Mouse (Mus musculus) liver, embryonic 14.5 days (tissue): Measurements from ENCODE around the gene Frmpd2. TPM values are rescaled to one million over a fixed set of nuclear protein-coding genes. Genes with fewer than 3 reads are reported as not detected.
"Not testable (repeated sequence)": the region's sequence is repeated elsewhere in the genome, so short reads cannot be mapped to it uniquely, and the experiment has no call there.

Source experiments
- ATAC-seq: fragments of 200-750 bp; cut with Nextera tagmentation; 2 replicates; pipeline ENCODE4 v1.8.0; 2017; ENCODE audit warnings: moderate number of reproducible peaks, mild to moderate bottlenecking, moderate library complexity; ENCODE audit not compliant: insufficient read depth
- DNase-seq, 3 experiments: peaks; one replicate each; pipeline ENCODE4 v3.0.0-alpha.2; 2012 to 2013; ENCODE audit warnings: low read depth in 3 of 3, low spot score in 3 of 3
- H3K27ac ChIP-seq: fragments of 300-500 bp; sonication (generic); 2 replicates; pipeline ENCODE4 v1.5.1; 2014; ENCODE audit warnings: moderate library complexity, mild to moderate bottlenecking, control low read depth, inconsistent platforms
- H3K27me3 ChIP-seq: fragments of 300-500 bp; sonication (generic); 2 replicates; pipeline ENCODE4 v1.6.1; 2014; ENCODE audit warnings: mild to moderate bottlenecking, low read length, moderate library complexity; ENCODE audit not compliant: control insufficient read depth, insufficient read depth
- H3K36me3 ChIP-seq: fragments of 300-500 bp; sonication (generic); replicated peaks from 2 replicates; pipeline ENCODE4 v1.6.1; 2014; ENCODE audit warnings: low read depth; ENCODE audit not compliant: control insufficient read depth, insufficient read depth
- H3K4me1 ChIP-seq, 2 experiments: fragments of 200-500 bp in 1 of 2; fragments of 300-500 bp in 1 of 2; sonication (generic) in 1 of 2; replicated peaks; 2 replicates each; pipeline ENCODE4 v1.6.1; 2012 to 2014; ENCODE audit warnings: antibody characterized with exemption in 1 of 2, inconsistent platforms in 1 of 2, low read length in 1 of 2; ENCODE audit not compliant: control insufficient read depth in 2 of 2, insufficient read depth in 2 of 2
- H3K4me2 ChIP-seq: fragments of 300-500 bp; sonication (generic); 2 replicates; pipeline ENCODE4 v1.6.1; 2014; ENCODE audit warnings: low read depth, mild to moderate bottlenecking, control low read depth, moderate library complexity
- H3K4me3 ChIP-seq, 2 experiments: fragments of 200-500 bp in 1 of 2; fragments of 300-500 bp in 1 of 2; sonication (generic) in 1 of 2; 2 replicates each; pipeline ENCODE4 v1.5.1; 2012 to 2014; ENCODE audit warnings: low read depth in 2 of 2, low read length in 2 of 2, mild to moderate bottlenecking in 2 of 2, control low read depth in 1 of 2, inconsistent platforms in 1 of 2, moderate library complexity in 1 of 2; ENCODE audit not compliant: insufficient read depth in 1 of 2
- H3K9ac ChIP-seq: fragments of 300-500 bp; sonication (generic); replicated peaks from 2 replicates; pipeline ENCODE4 v1.6.1; 2014; ENCODE audit warnings: mild to moderate bottlenecking, control low read depth, moderate library complexity
- H3K9me3 ChIP-seq: fragments of 300-500 bp; sonication (generic); 2 replicates; pipeline ENCODE4 v1.6.1; 2016; ENCODE audit warnings: low read length, mixed read lengths; ENCODE audit not compliant: control insufficient read depth
- CTCF ChIP-seq: IDR thresholded peaks from 2 replicates; pipeline ENCODE4 v1.5.1; 2016; ENCODE audit warnings: antibody characterized with exemption, low read depth, control low read depth
- EP300 ChIP-seq: IDR thresholded peaks from 2 replicates; pipeline ENCODE4 v1.6.1; 2016; ENCODE audit warnings: antibody characterized with exemption, low read depth
- WGBS: fragments of 180-500 bp; shearing (Covaris S2); extraction: QIAGEN DNeasy Blood & Tissue Kit; methylation state at CpG from one replicate; pipeline ENCODE4 v1.1.7; 2014; ENCODE audit not compliant: insufficient replicate concordance; 5-methylcytosine and 5-hydroxymethylcytosine counted together
- polyA plus RNA-seq, 2 experiments: library from polyadenylated mRNA; depleted of rRNA in 1 of 2; stranded (reverse) in 1 of 2; unstranded in 1 of 2; fragments of >200 nt; fragmentation: Nextera tagmentation in 1 of 2; extraction: Ambion mirVana in 1 of 2; gene quantifications; 2 replicates each; pipeline versions ENCODE4 v1.2.1 to v1.2.3; 2012 to 2014

Gene Frmpd2
- polyA plus RNA-seq (2012; rRNA removed) = not detected in 2 replicates
- not detected in 2 replicates for polyA plus RNA-seq (2014; fragmentation: Nextera tagmentation; extraction: Ambion mirVana)

DNA sequence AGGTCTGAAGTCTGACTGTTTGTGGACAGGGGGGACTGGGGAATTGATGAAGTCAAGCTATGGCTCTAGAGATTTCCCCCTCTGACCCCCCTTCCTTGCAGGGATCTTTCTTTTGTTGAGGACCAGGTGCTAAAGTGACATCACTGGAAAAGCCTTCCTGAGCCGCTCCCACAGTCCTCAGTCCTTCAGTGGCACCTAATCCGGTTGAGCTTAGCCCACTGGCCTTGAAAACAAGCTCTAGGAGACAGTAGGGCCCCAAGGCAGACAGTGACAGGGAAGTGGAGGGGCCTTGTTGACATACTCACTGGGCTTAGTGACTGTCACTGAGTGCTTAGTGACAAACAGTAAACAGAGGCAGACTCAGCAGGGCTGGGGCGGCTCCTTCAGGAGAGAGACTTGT is at the start of gene Frmpd2:
Frmpd2 (plus strand) TSS at position 366 of the 400 bp plus-strand sequence.
- Histone ChIP-seq H3K9ac (no peak within 1 kb of the TSS), H3K4me2 (no peak within 1 kb of the TSS), H3K27ac (no peak within 1 kb of the TSS), H3K4me3 (no peak within 1 kb of the TSS), H3K9me3 (no peaks in the 10 kb centered on the region), H3K27me3 (no peaks in the 10 kb centered on the region), H3K36me3 (no peaks in the 10 kb centered on the region), H3K4me1 (no peaks in the 10 kb centered on the region)
- no peak for TF ChIP-seq CTCF
- no peak for TF ChIP-seq EP300
- no peak for ATAC-seq
- 35% methylated on average over 3 of the region's 3 CpGs for WGBS
- no peak for DNase-seq

DNA sequence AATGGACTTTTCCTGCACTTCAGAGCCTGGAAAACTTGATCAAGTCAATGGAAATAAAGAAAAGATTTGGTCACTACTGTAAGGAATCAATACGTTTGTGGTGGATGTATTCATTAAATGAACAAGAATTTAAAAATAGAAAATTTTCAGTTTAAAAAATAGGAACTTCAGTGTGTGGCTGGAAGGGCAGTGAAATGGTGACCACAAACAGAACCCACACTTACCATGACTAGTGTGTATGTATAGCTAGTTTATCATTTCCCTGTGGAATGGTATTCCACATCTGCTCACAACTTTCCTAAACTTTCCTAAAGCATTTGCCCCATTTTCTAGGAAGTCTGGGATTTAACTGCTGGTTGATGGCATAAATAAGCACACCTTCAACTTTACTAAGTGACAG is 48.5 kb upstream of the Frmpd2 start:
- 32% methylated on average over 1 of the region's 1 CpGs for WGBS
- TF ChIP-seq EP300 = no peak
- no peak for TF ChIP-seq CTCF
- Histone ChIP-seq H3K4me3 (no peak overlapping the region), H3K9me3 (no peaks in the 10 kb centered on the region), H3K36me3 (no peaks in the 10 kb centered on the region), H3K4me1 (no peaks in the 10 kb centered on the region), H3K4me2 (no peak overlapping the region), H3K27ac (no peak overlapping the region), H3K27me3 (no peaks in the 10 kb centered on the region), H3K9ac (no peak overlapping the region)
- DNase-seq (no peak), ATAC-seq (no peak)

DNA sequence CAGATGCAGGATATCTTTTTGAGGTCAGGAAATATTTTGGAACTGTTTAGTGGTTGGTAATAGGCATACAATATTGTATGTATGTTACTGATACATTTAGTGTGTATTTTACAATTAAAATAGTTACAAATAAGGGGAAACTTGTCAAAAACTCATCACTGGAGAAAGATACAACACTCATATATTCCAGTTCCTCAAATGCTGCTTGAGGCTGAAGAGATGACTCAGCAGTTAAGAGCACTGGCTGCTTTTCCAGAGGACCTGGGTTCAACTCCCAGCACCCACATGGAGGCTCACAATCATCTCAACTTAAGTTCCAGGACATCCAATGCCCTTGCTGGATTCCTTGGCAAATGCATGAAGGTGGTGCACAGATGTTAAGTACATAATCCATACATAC is 47.4 kb upstream of the Frmpd2 start:
- Histone ChIP-seq H3K4me3 (no peak overlapping the region), H3K9me3 (no peaks in the 10 kb centered on the region), H3K36me3 (no peaks in the 10 kb centered on the region), H3K9ac (no peak overlapping the region), H3K4me2 (no peak overlapping the region), H3K27me3 (no peaks in the 10 kb centered on the region), H3K27ac (no peak overlapping the region), H3K4me1 (no peaks in the 10 kb centered on the region)
- DNase-seq (no peak), ATAC-seq (no peak)
- TF ChIP-seq EP300 (no peak), CTCF (no peak)

DNA sequence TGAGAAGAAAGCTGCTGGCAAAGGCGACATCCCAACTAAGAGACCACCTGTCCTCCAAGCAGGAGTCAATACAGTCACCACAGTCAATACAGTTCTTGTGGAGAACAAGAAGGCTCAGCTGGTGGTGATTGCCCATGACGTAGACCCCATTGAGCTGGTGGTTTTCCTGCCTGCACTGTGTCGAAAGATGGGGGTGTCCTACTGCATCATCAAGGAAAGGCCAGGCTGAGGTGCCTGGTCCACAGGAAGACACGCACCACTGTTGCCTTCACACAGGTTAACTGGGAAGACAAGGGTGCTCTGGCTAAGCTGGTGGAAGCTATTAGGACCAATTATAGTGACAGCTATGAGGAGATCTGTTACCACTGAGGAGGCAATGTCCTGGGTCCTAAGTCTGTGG is 39.0 kb upstream of the Frmpd2 start:
- DNase-seq, H3K27me3 ChIP-seq, ATAC-seq, H3K4me3 ChIP-seq, H3K9ac ChIP-seq, H3K36me3 ChIP-seq, H3K27ac ChIP-seq, H3K4me2 ChIP-seq, H3K4me1 ChIP-seq, H3K9me3 ChIP-seq: not testable (repeated sequence)
- WGBS = 63% methylated on average over 4 of the region's 4 CpGs

DNA sequence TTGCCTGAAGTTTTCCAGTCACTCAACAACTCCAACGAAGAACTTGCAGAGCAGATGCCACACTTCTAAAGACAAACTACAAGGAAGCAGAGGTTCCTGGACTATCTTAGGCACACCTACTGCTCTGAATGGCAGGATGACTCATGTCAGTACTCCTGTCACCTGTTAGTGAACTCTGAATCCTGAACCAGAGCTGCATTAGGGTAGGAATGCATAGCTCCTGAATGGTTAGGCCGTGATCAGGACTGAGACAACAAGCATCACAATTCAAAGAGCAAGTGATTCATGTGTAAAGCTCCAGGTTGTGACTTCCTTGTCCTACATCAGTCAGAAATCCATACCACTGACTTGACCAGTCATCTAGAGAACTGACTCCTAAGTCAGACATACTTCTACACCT is 27.7 kb upstream of the Frmpd2 start:
- no peak overlapping the region for H3K9ac ChIP-seq
- H3K4me1 ChIP-seq = peaks cover 3 to 10% of the 10 kb centered on the region in 2 experiments; a peak in 3 of 4 replicates
- no peaks in the 10 kb centered on the region for H3K9me3 ChIP-seq
- no peaks in the 10 kb centered on the region for H3K27me3 ChIP-seq
- no peak for TF ChIP-seq EP300
- no peak for TF ChIP-seq CTCF
- H3K4me2 ChIP-seq = no peak overlapping the region
- DNase-seq (no peak), ATAC-seq (no peak)
- WGBS = 49% methylated on average over 2 of the region's 2 CpGs
- H3K27ac ChIP-seq = no peak overlapping the region
- H3K36me3 ChIP-seq = no peaks in the 10 kb centered on the region
- no peak overlapping the region for H3K4me3 ChIP-seq
